In genomic region chr5:151127298-151127717, GRCm38 (mm10) we compare ENCODE assay signal across 10 mouse cellular contexts.
DNase-seq lines count a peak whose midpoint lies in the region; ATAC-seq and TF ChIP-seq lines count a peak whose summit lies in the region.
"Had no signal": no experiment of that assay in that cellular context is flagged by ENCODE, and none has a peak within 500 bp of the region (broad histone marks: within the 10 kb centered on the region; RNA-seq: fewer than 3 reads in every experiment).

No protein-coding gene starts in this region.

- TF ChIP-seq RAD21 in CH12.LX (IDR thresholded peaks at IDR 0.05; ENCODE audit: low read depth, low read length), result no peak

- no peaks in the 10 kb centered on the region for H3K27me3 ChIP-seq in hindbrain, embryonic 13.5 days
- no peaks in the 10 kb centered on the region for H3K27me3 ChIP-seq in hindbrain, embryonic 10.5 days (ENCODE audit: insufficient read depth, poor library complexity, severe bottlenecking)
- H3K27me3 ChIP-seq in CH12.LX (replicated peaks), result no peaks in the 10 kb centered on the region
- H3K27me3 ChIP-seq in liver, embryonic 13.5 days, result no peaks in the 10 kb centered on the region

- no peak for ATAC-seq in hindbrain, embryonic 13.5 days (ENCODE audit: low FRiP score)
- peak; percentile 62; the same call in 1 of the 2 replicates for ATAC-seq in liver, embryonic 13.5 days (ENCODE audit: low read depth)

- in situ Hi-C loops in CH12.LX (cut with MboI; ENCODE audit: low pct_ligation_motif_present, low pct_unique_long_range_greater_than_20kb, low sequenced_read_pairs), result loop anchor here (5.0 kb wide), 1 partner anchor 240 kb away; no protein-coding TSS in a partner anchor

- peak overlapping the region; percentile 42; the same call in 1 of the 2 replicates for H3K27ac ChIP-seq in hindbrain, embryonic 13.5 days
- H3K27ac ChIP-seq in hindbrain, embryonic 10.5 days, result no peak overlapping the region
- H3K27ac ChIP-seq in CH12.LX (ENCODE audit: insufficient read depth, low read depth), result peak overlapping the region; percentile 86
- H3K27ac ChIP-seq in embryonic fibroblast, embryonic 13.5 days (ENCODE audit: insufficient read depth, low read length), result peak overlapping the region; percentile 4; the same call in 1 of the 2 replicates
- H3K27ac ChIP-seq in liver, embryonic 13.5 days, result no peak overlapping the region

- H3K79me2 ChIP-seq in CH12.LX (replicated peaks; ENCODE audit: control insufficient read depth, extremely low read depth, insufficient read depth, poor library complexity, severe bottlenecking), result peaks cover 45% of the 10 kb centered on the region

- H3K4me3 ChIP-seq in hindbrain, embryonic 13.5 days, result no peak overlapping the region
- H3K4me3 ChIP-seq in hindbrain, embryonic 10.5 days, result no peak overlapping the region
- peak overlapping the region; percentile 60 to 91 (median 86) for H3K4me3 ChIP-seq in CH12.LX (replicated peaks in 1 of 3; ENCODE audit: low read depth in 2 of 3, low read length in 2 of 3, poor library complexity in 1 of 3)
- H3K4me3 ChIP-seq in embryonic fibroblast, embryonic 13.5 days (ENCODE audit: insufficient read depth, low read length), result peak overlapping the region; percentile 29
- H3K4me3 ChIP-seq in liver, embryonic 13.5 days (replicated peaks), result no peak overlapping the region
- H3K4me3 ChIP-seq: erythroblast, embryonic 14.5 days had no signal

- no peaks in the 10 kb centered on the region for H3K9me3 ChIP-seq in hindbrain, embryonic 13.5 days
- H3K9me3 ChIP-seq in hindbrain, embryonic 10.5 days, result no peaks in the 10 kb centered on the region
- peaks cover 4% of the 10 kb centered on the region for H3K9me3 ChIP-seq in CH12.LX (replicated peaks; ENCODE audit: low read length)
- H3K9me3 ChIP-seq in liver, embryonic 13.5 days (replicated peaks), result no peaks in the 10 kb centered on the region

- H3K9ac ChIP-seq in hindbrain, embryonic 13.5 days, result no peak overlapping the region
- H3K9ac ChIP-seq in CH12.LX (ENCODE audit: insufficient read depth, low read depth), result peak overlapping the region; percentile 83
- H3K9ac ChIP-seq in liver, embryonic 13.5 days, result no peak overlapping the region

- dilution Hi-C loops in CH12.LX (cut with MboI; ENCODE audit: extremely low pct_ligation_motif_present, extremely low pct_unique_long_range_greater_than_20kb, low sequenced_read_pairs), result no loop called here

- H3K4me2 ChIP-seq in hindbrain, embryonic 13.5 days, result 0 out of 2 replicates have a peak overlapping the region, but pooled peaks have one; percentile 11
- peak overlapping the region; percentile 77 for H3K4me2 ChIP-seq in CH12.LX (ENCODE audit: insufficient read depth, low read depth, poor library complexity, severe bottlenecking)
- 0 out of 2 replicates have a peak overlapping the region, but pooled peaks have one; percentile 8 for H3K4me2 ChIP-seq in liver, embryonic 13.5 days

- 60% methylated on average over 6 of the region's 6 CpGs for WGBS in hindbrain, embryonic 13.5 days
- WGBS in hindbrain, embryonic 10.5 days, result 63% methylated on average over 6 of the region's 6 CpGs
- 11% methylated on average over 6 of the region's 6 CpGs for WGBS in liver, embryonic 13.5 days (ENCODE audit: insufficient replicate concordance)

- H3K36me3 ChIP-seq in hindbrain, embryonic 13.5 days, result no peaks in the 10 kb centered on the region
- H3K36me3 ChIP-seq in hindbrain, embryonic 10.5 days, result no peaks in the 10 kb centered on the region
- H3K36me3 ChIP-seq in CH12.LX (replicated peaks in 1 of 2; ENCODE audit: control insufficient read depth in 1 of 2, insufficient read depth in 1 of 2, low read length in 1 of 2), result peaks cover 9 to 17% of the 10 kb centered on the region in 2 experiments
- H3K36me3 ChIP-seq in liver, embryonic 13.5 days, result no peaks in the 10 kb centered on the region

- TF ChIP-seq POLR2A in CH12.LX (IDR thresholded peaks at IDR 0.05; ENCODE audit: low read depth, low read length), result peak; percentile 85
- TF ChIP-seq POLR2A in embryonic fibroblast, embryonic 13.5 days (IDR thresholded peaks at IDR 0.05; ENCODE audit: low read depth, low read length), result no peak; the same call in 1 of the 2 replicates

- no peak for TF ChIP-seq EP300 in CH12.LX (IDR thresholded peaks at IDR 0.05; ENCODE audit: low read length)

- H3K4me1 ChIP-seq in hindbrain, embryonic 13.5 days (replicated peaks), result peaks cover 16% of the 10 kb centered on the region
- 0 out of 2 replicates have a peak, but pooled peaks cover 7% of the 10 kb centered on the region for H3K4me1 ChIP-seq in hindbrain, embryonic 10.5 days (replicated peaks)
- H3K4me1 ChIP-seq in CH12.LX (ENCODE audit: control insufficient read depth in 1 of 2, insufficient read depth in 2 of 2), result peaks cover 7 to 34% of the 10 kb centered on the region in 2 experiments
- H3K4me1 ChIP-seq in embryonic fibroblast, embryonic 13.5 days (ENCODE audit: control insufficient read depth, insufficient read depth, low read length), result peaks cover 12% of the 10 kb centered on the region
- H3K4me1 ChIP-seq in liver, embryonic 13.5 days (replicated peaks), result peaks cover 6% of the 10 kb centered on the region

- TF ChIP-seq CTCF in CH12.LX (conservative IDR thresholded peaks at IDR 0.05 in 1 of 2, IDR thresholded peaks at IDR 0.05 in 1 of 2; ENCODE audit: low read depth in 2 of 2, low read length in 2 of 2), result no peak
- TF ChIP-seq CTCF in embryonic fibroblast, embryonic 13.5 days (IDR thresholded peaks at IDR 0.05; ENCODE audit: borderline replicate concordance, insufficient read depth, low read length), result no peak

- no peak for DNase-seq in hindbrain, embryonic 10.5 days (ENCODE audit: low spot score)
- DNase-seq in CH12.LX (ENCODE audit: extremely low read depth), result peak; percentile 84
- no peak for DNase-seq in liver, embryonic 13.5 days
- no peak for DNase-seq in natural killer cell, adult 2 months (ENCODE audit: low spot score in 2 of 2)
- no peak for DNase-seq in retina, postnatal 1 day
- no peak for DNase-seq in thymus, adult 18-20 months
- DNase-seq: adrenal gland, postnatal 25 days had no signal

TF ChIP-seq in CH12.LX, 34 proteins besides CTCF, POLR2A, EP300 and RAD21:
- TF ChIP-seq NRF1 (IDR thresholded peaks at IDR 0.05; ENCODE audit: low read depth, low read length) (no peak), CHD2 (IDR thresholded peaks at IDR 0.05; ENCODE audit: low read length) (no peak), RCOR1 (conservative IDR thresholded peaks at IDR 0.05; ENCODE audit: low read depth, low read length) (no peak), IRF4 (IDR thresholded peaks at IDR 0.05; ENCODE audit: low read depth, low read length) (no peak), JUND (conservative IDR thresholded peaks at IDR 0.05; ENCODE audit: low read depth, low read length) (no peak), ZC3H11A (IDR thresholded peaks at IDR 0.05; ENCODE audit: low read depth, low read length) (no peak), ZMIZ1 (IDR thresholded peaks at IDR 0.05; ENCODE audit: low read depth, low read length) (peak; percentile 81; the same call in 1 of the 2 replicates), SMC3 (IDR thresholded peaks at IDR 0.05; ENCODE audit: low read depth, low read length) (no peak), MXI1 (IDR thresholded peaks at IDR 0.05; ENCODE audit: low read depth, low read length) (no peak; the same call in 1 of the 2 replicates), HCFC1 (IDR thresholded peaks at IDR 0.05; ENCODE audit: low read depth, low read length) (no peak; the same call in 1 of the 2 replicates), PAX5 (IDR thresholded peaks at IDR 0.05; ENCODE audit: low read length) (no peak), POLR2AphosphoS2 (IDR thresholded peaks at IDR 0.05; ENCODE audit: low read depth, low read length) (peak; percentile 39; the same call in 1 of the 2 replicates), JUN (IDR thresholded peaks at IDR 0.05; ENCODE audit: insufficient read depth, low read depth, low read length) (no peak), MEF2A (IDR thresholded peaks at IDR 0.05; ENCODE audit: borderline replicate concordance, low read depth, low read length) (no peak), ELF1 (IDR thresholded peaks at IDR 0.05; ENCODE audit: low read depth, low read length) (no peak), KAT2A (IDR thresholded peaks at IDR 0.05; ENCODE audit: insufficient replicate concordance, low read length) (no peak), SIN3A (IDR thresholded peaks at IDR 0.05; ENCODE audit: low read length) (peak; percentile 23; the same call in 1 of the 2 replicates), NELFE (IDR thresholded peaks at IDR 0.05; ENCODE audit: low read depth, low read length) (peak; percentile 73), MAX (IDR thresholded peaks at IDR 0.05; ENCODE audit: low read length) (no peak), ZKSCAN1 (IDR thresholded peaks at IDR 0.05; ENCODE audit: borderline replicate concordance, low read depth, low read length) (no peak), USF1 (IDR thresholded peaks at IDR 0.05; ENCODE audit: low read depth, low read length) (no peak), MAFK (IDR thresholded peaks at IDR 0.05; ENCODE audit: insufficient replicate concordance, low read length) (no peak), ETS1 (conservative IDR thresholded peaks at IDR 0.05; ENCODE audit: low read depth, low read length) (peak; percentile 16; the same call in 1 of the 2 replicates), MAZ (IDR thresholded peaks at IDR 0.05; ENCODE audit: low read depth, low read length) (no peak), TCF12 (IDR thresholded peaks at IDR 0.05; ENCODE audit: low read depth, low read length) (peak; percentile 55; the same call in 1 of the 2 replicates), USF2 (conservative IDR thresholded peaks at IDR 0.05; ENCODE audit: low read depth, low read length) (no peak), CHD1 (IDR thresholded peaks at IDR 0.05; ENCODE audit: low read depth, low read length) (peak; percentile 77; the same call in 1 of the 2 replicates), E2F4 (IDR thresholded peaks at IDR 0.05; ENCODE audit: insufficient replicate concordance, low read depth, low read length) (no peak), GABPA (IDR thresholded peaks at IDR 0.05; ENCODE audit: insufficient replicate concordance, low read depth, low read length) (no peak), BHLHE40 (IDR thresholded peaks at IDR 0.05; ENCODE audit: low read depth, low read length) (no peak), ZNF384 (IDR thresholded peaks at IDR 0.05; ENCODE audit: low read depth, low read length) (peak; percentile 96), UBTF (IDR thresholded peaks at IDR 0.05; ENCODE audit: low read depth, low read length) (no peak), MYC (IDR thresholded peaks at IDR 0.05; ENCODE audit: low read depth, low read length) (no peak), TBP (conservative IDR thresholded peaks at IDR 0.05; ENCODE audit: low read depth, low read length) (peak; percentile 77)

Comparison
In these comparisons a context has a peak if more than half of its experiments do, and no peak if none do; other contexts are left out.
1. H3K27ac ChIP-seq: peak in hindbrain, embryonic 13.5 days (single experiment), CH12.LX (single experiment) and embryonic fibroblast, embryonic 13.5 days (single experiment); none in hindbrain, embryonic 10.5 days (single experiment) and liver, embryonic 13.5 days (single experiment).
2. H3K4me2 ChIP-seq: peak in every context shown above with its lines; median percentile 77 in CH12.LX; 11 in hindbrain, embryonic 13.5 days; 8 in liver, embryonic 13.5 days.
3. H3K4me3 ChIP-seq: peak in CH12.LX (3 of 3) and embryonic fibroblast, embryonic 13.5 days (single experiment); none in hindbrain, embryonic 13.5 days (single experiment), hindbrain, embryonic 10.5 days (single experiment) and liver, embryonic 13.5 days (single experiment).